Mouse (Mus musculus) MEL (cell line): ENCODE data around the gene Clec1b.

Source experiments
- MAX ChIP-seq: IDR thresholded peaks from 2 replicates; pipeline ENCODE4 v1.6.1; 2011; ENCODE audit warnings: low read length, improper control_type of control experiment
- MEF2A ChIP-seq: IDR thresholded peaks from 2 replicates; pipeline ENCODE4 v1.6.1; 2014; ENCODE audit warnings: low read depth, mild to moderate bottlenecking, inconsistent platforms, low read length, improper control_type of control experiment; ENCODE audit not compliant: poor library complexity, insufficient replicate concordance, severe bottlenecking; ENCODE audit errors: extremely low read depth
- POLR2A ChIP-seq, 2 experiments: IDR thresholded peaks; 2 replicates each; pipeline ENCODE4 v1.6.1; 2011 to 2012; ENCODE audit warnings: low read length in 2 of 2, mild to moderate bottlenecking in 2 of 2, control low read depth in 1 of 2, improper control_type of control experiment in 1 of 2, low read depth in 1 of 2, moderate library complexity in 1 of 2; ENCODE audit not compliant: control insufficient read depth in 1 of 2, insufficient read depth in 1 of 2, poor library complexity in 1 of 2
- TAL1 ChIP-seq: IDR thresholded peaks from 2 replicates; pipeline ENCODE4 v1.6.1; 2012; ENCODE audit warnings: mild to moderate bottlenecking, inconsistent platforms, low read length, moderate library complexity, mixed read lengths
- TCF12 ChIP-seq: IDR thresholded peaks from 2 replicates; pipeline ENCODE4 v1.6.1; 2014; ENCODE audit warnings: low read depth, mild to moderate bottlenecking, inconsistent platforms, low read length, improper control_type of control experiment, moderate library complexity

GRCm38 (mm10) chr6:129425217-129425616 lies 28.1 kb downstream of the Clec1b start:
- TF ChIP-seq TAL1 (no peak), POLR2A (IDR thresholded peaks at IDR 0.05; ENCODE audit: control insufficient read depth in 1 of 2, insufficient read depth in 1 of 2, low read depth in 1 of 2, low read length in 2 of 2, poor library complexity in 1 of 2) (no peak), MAX (no peak), TCF12 (no peak), MEF2A (no peak)
